Mouse (Mus musculus): ENCODE measurements around the gene Slc35c1.

Gene Slc35c1

DNA sequence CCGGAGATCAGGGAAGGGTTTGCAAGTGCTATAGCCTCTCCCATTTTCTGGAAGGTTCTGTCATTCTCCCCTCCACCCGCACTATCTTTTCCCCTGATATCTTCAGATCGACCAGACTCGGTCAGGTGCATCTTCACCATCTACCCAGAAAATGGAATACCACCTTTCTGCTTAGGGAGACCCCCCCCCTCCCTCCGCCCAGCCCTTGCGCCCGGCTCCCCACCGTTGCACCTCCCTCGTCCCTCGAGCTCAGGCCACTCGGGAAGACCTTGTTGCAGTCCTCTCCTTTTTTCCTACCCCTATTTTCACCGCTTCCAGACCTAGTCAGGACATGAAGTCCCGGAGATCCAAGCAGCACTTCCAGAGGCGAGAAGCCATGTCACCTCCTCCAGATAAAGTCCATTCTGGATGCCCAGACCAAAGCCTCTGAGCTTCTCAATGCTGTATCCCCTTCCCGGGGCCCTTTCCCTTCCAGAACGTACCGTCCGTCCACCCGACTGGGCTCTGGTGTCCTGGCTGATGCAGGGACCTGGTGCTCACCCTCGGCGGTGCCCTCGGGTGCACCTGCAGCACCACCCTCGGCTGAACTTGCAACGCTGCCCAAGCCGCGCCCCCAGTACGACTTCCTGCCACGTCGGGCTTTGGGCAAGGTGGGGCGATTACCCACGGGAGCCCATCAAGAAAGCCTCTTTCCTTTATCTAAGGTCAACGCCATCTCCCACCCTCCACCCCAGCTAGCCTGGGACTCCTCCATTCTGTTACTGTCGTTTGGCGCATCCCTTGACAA lies at the start of gene Slc35c1:
Gene Slc35c1, minus strand, starts transcription at position 618 of the 787 bp plus-strand sequence.
- TF ChIP-seq GATA4 (IDR thresholded peaks at IDR 0.05; ENCODE audit: insufficient replicate concordance, low read length) = no peak

DNA sequence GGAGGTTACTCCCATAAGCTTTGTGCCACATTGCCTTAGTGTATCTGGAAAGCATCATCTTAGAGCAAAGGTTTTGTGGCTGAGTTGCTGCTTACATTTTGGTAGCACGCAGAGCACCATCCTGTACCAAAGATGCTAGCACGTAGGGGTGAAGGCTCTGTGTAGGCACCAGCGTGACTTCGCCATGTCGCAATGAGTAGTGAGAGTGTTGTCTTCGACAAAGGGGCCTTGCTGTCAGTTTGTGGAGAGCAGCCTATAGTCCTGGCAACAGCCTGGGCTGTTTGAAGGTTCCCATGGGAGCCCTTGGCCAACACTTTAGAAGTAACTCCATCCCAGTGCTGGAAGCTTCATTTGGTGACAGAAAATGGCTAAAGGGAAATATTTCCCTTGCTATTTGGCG lies 45.0 kb upstream of the Slc35c1 start:
- no peak for TF ChIP-seq GATA4 (IDR thresholded peaks at IDR 0.05; ENCODE audit: insufficient replicate concordance, low read length)

DNA sequence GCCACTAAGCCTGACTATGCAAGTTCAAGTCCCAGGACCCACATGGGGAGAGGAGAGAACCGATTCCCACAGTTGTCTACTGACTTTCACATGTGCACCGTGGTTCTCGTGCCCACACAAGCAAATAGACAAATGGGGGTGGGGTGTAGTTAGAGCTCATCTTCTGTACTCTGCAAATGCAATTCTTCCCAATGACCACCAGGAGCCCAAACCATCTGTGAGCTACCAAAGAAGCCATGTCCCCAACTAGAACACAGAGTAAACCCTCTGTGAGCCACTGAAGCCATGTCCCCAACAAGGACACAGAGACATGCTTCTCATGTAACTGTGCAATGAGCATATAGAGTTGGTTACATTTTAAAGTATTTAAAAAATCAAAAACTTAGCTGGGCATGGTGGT lies 43.1 kb upstream of the Slc35c1 start:
- TF ChIP-seq GATA4 (IDR thresholded peaks at IDR 0.05; ENCODE audit: insufficient replicate concordance, low read length) = no peak

DNA sequence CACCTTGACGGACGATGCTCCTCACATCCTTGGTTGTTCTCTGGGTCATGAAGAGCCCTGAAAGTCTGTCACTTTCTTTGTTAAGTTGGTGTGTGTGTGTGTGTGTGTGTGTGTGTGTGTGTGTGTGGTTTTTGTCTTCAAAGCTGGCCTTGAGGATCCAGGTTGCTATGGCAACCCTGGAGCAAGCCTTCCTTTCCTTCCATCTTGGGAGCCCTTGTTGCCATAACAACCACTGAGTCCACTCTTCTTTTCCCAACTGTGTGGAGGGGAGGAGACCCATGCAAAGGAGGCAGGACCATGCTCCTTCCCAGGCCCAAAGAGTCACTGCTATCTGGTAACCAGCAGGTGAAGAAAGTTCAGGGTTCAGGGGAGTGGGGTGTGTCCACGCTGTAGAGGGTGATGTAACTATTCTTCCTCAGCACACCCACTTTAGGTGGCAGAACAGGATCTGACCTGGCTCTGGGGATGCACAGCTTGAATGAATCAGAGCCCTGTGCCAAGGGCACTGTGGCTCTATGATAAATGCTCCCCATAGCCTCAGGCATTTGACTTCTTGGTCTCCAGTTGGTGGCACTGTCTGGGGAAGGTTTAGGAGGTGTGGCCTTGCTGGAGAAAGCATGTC lies 39.5 kb upstream of the Slc35c1 start:
- TF ChIP-seq GATA4 (IDR thresholded peaks at IDR 0.05; ENCODE audit: insufficient replicate concordance, low read length) = no peak

DNA sequence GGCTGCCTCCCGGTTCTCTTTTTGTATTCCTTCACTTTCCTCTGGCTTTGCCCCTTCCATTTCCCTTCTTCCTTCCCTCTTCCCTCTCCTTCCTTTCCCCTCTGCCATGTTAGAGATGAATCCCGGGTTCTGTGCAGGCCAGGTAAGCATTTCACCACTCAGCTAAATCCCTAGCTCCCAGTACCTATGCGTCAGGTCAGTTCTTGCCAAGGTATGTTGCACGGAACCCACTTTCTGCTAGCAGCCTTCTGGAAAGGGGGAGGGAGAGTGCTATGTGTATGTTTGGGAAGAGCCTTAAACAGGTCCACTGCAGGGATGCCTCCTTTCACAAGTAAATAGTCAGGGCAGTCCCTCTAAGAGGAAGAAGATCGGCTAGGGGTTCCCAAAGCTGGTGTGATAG lies 36.8 kb upstream of the Slc35c1 start:
- no peak for TF ChIP-seq GATA4 (IDR thresholded peaks at IDR 0.05; ENCODE audit: insufficient replicate concordance, low read length)

DNA sequence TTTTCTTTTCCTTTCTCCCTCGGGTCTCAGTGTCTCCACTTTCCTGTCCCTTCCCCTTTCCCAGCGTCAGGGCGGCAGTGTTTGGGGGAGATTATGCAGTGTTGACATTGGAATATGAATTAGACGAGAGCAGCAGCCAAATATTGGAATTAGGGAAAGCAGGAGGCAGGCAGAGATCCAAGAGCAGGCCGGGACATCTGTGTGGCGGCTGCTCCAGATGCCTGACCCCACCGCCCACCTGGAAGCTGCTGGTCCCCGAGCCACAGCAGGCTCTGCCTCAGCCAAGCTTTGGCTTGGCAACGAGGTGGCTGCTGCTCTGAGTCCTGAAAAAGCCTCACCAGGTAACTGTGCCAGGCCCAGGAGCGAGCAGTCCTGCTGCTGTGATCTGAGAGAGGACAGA lies 36.3 kb upstream of the Slc35c1 start:
- TF ChIP-seq GATA4 (IDR thresholded peaks at IDR 0.05; ENCODE audit: insufficient replicate concordance, low read length) = no peak

DNA sequence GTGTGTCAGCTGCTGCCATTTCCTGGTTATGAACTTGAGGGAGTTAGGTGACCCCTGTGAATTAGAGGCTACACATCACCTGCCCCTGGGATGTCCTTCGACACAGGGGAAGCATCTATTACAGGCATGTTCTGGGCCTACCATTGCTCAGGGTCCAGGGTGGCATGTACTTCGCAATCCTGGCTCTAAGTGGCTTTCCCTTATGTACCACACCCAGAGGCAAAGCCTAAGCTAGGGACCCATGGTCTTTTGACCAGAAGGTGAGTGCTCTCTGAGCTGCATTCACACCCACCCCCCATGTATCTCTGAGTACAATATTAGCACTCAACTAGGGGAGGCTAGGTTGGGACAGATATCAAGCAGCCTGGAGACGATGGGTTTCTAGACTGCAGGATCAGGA lies 34.6 kb upstream of the Slc35c1 start:
- no peak for TF ChIP-seq GATA4 (IDR thresholded peaks at IDR 0.05; ENCODE audit: insufficient replicate concordance, low read length)

DNA sequence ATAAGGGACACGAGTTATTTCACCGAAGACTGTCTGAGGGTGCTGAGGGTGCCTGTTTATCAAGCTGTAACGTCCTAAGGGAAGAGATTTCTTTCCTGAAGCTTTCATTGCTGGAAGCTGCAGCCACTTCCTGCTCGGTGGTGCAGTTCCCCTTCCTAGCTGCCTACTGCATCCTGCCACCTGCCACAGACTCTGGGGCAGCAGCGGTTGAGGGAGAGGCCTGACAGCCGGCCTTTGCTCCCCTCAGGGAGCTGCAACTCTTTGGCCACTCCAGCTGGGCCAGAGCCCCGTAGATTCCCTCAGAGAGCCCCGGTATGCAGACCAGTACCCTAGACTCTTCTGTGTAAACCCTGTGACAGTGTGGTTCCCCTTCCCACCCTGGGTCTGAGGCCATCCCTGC lies 34.1 kb upstream of the Slc35c1 start:
- TF ChIP-seq GATA4 (IDR thresholded peaks at IDR 0.05; ENCODE audit: insufficient replicate concordance, low read length) = no peak

DNA sequence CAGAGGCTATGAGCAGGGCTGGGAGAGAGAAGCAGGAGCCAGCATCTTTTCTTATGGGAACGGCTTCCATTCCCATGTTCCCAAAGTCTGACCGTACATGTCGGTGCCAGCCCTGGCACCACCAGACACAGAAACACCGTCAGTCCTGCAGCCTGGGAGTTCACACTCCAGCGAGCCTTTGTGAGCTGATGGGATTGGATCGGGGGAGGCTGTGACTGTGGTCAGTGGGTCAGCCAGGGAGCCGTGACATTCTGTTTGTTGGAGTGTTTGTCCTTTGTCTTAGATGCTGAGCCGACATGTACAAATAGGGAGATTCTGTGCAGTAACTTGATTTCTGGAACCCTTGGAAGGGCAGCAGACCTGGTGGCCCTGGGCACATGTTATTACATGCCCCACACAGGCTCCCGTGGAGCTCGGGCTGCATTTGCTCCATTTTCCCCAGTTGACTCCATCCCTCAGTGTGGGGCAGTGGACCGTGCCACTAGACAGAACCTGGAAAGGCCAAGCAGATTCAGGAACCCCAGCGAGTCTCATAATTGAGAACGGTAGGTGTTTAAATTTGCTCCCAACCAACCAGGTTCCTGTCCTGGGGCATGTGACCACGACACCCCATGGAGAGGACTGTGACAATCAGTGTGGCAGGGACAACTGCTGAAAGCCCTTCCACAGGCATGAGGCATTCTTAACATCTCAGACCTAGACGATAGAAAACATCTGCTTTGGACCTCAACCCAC lies 33.5 kb upstream of the Slc35c1 start:
- no peak for TF ChIP-seq GATA4 (IDR thresholded peaks at IDR 0.05; ENCODE audit: insufficient replicate concordance, low read length)

DNA sequence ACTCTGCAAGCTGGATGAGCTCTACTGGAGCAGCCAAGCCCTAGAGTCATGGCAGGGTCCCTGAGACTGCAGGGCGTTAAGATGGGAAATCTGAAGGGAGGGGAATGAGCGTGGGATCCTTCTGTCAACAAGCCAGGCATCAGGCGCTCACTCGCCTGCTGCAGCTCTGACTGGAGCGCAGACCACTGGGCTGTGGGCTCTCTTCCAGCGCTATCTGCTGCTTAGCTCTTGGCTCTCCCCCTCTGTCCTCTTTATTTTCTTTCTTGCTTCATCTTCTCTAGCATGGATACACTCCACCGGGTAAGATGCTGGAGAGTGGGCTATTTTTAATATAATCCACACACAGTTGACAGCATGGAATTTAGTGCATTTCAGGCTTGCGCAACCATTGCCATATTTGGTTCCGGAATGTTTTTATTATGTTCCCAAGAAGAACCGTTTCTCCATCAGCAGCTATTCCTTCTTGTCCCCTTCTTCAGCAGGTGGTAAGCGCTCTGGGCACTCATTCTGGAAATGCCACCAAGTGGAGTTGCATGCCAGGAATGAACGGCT lies 31.7 kb upstream of the Slc35c1 start:
- no peak for TF ChIP-seq GATA4 (IDR thresholded peaks at IDR 0.05; ENCODE audit: insufficient replicate concordance, low read length)

DNA sequence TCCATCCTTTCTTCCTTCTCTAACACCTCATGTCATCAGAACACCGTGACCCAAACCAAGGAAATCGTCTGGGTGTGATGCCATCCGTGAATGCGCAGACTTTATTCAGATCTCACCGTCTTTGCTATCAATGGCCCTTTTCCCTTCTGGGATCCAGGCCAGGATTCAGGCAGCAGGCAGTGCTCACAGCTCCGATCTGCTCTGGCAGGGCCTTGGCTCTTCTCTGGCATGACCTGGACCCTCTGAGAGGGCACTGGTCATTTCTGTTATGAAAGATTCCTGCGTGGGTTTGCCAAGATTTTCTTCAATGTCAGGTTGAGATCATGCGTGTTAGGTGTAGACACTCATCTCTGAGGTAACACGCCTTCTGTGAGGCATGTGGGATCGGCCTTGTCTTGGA lies 30.2 kb upstream of the Slc35c1 start:
- no peak for TF ChIP-seq GATA4 (IDR thresholded peaks at IDR 0.05; ENCODE audit: insufficient replicate concordance, low read length)

DNA sequence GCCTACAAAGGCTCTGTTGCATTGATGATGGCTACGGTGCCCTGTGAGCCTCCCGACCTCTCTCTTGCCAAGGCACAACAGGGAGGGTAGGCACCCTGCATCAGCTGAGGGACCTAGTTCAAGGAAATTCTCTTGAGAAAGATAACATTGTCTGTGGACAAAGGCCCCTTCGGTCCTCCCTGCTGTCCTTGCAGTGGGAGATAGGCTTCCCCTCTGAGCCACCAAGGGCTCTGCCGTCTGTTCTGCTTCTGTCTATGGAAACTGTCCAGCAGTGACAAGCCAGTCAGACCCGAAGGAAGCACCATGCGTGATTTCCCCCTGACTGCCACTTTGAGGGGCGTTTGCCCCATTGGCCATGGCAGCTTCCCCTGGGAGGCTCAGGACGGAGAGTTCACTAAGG lies 27.5 kb upstream of the Slc35c1 start:
- no peak for TF ChIP-seq GATA4 (IDR thresholded peaks at IDR 0.05; ENCODE audit: insufficient replicate concordance, low read length)

DNA sequence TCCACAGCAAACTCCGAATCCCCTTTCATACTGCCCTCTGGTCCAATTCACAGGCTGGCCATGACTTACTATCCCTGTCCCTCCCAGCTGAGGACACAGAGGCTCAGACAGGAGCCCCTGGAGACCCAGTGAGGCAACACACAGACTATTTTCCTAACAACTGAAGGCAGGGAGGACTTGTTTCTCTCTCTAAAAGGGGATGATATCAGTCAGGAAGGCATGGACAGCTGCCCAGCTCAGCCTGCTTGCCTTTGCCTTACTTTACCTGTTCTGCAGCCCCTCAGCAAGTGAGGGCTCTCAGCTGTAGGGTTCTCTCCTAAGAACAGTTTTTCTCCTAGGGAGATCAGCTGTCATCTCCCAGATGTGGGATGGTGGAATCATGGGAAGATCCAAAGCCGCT lies 26.6 kb upstream of the Slc35c1 start:
- TF ChIP-seq GATA4 (IDR thresholded peaks at IDR 0.05; ENCODE audit: insufficient replicate concordance, low read length) = no peak

DNA sequence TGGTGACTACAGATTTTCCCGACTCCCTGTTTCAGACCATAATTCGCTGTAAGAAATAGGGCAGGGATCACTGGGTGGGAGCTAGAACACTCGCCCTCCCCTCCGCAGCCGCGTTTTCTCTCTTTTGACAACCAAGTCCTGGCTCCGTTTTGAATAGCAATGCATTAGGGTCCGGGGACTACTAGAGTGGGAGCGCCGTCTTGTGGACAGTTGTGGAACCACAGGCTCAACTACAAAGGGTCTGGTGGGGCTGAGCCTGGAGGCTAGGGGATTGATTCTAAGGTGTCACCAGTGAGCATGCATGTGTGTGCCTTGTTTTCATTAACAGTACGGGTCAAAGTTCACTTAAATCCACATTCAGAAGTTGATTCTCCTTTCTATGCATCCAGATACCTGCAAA lies 26.1 kb upstream of the Slc35c1 start:
- no peak for TF ChIP-seq GATA4 (IDR thresholded peaks at IDR 0.05; ENCODE audit: insufficient replicate concordance, low read length)

DNA sequence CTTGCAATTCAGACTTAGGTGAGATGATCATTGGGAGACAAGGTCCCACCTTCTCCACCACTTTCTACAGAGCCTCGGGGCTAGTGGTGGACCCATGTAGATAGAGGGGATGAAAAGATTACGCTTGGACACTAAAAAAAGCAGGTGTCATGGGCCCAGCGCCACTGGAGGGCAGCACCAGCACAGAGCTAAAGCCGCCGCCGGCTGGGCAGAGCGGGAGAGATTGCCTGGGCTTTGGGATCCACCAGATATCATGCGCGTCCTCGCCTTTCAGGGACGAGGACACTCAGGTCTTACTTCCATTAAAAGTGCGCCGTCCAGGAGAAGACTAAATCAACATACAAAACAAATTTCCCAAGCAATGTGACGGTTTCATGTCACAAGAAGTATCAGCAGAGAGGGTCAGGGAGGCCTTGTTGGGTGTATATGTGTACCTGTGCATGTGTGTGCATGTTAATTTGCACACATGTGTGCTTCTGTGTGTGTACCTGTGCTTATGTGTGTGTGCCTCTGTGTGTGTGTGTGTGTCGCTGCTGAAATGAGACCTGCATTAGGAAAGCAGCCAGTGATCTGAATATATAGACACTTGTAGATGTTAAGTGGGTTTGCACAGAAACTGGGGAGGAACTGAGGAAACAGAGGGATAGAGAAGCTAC lies 25.4 kb upstream of the Slc35c1 start:
- no peak; the same call in 1 of the 2 replicates for TF ChIP-seq GATA4 (IDR thresholded peaks at IDR 0.05; ENCODE audit: insufficient replicate concordance, low read length)
